Mouse (Mus musculus): ENCODE results near the gene Slc5a5.

Gene Slc5a5

DNA sequence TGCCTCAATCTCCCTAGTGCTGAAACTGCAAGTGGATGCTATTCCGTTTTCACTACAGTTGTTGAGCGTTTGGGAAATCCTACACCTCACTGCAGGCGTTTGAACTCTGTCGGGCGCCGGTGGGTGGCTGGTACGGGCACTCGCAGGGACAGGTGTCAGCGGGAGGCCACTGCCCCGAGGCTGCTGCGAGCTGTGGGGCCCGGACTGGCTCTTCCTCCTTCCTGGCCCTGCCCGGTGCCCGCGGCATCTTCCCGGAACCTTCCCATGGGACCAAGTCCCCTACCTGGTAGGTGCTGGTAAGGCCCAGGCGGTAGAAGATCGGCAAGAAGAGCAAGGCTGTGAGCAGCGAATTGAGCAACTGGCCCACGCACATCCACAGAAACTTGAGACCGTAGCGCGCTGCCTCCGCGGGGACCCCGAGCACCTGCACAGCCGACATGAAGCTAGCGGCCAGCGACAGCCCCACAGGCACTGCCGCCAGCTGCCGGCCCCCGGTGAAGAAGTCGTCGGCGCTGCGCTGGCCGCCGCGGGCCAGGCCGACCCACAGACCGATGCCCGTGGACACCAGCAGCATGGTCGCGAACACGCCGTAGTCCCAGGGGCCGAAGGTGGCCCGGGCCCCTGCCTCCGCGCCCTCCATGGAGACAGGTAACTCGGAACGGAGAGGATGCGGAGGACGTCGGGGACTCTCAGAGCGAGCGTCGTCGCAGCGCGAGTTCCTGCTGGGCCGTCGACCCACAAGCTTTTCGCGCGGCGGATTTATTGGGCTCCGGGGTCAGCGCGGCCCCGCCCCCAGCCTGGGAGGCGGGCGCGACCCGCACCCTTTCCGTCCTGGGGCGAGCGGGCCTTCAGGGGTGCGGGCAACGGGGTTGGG is at the start of gene Slc5a5:
Gene Slc5a5 (minus strand): TSS at position 736 of the 874 bp plus-strand sequence.
- peak in 1 of 2 experiments; percentile 39 for DNase-seq

DNA sequence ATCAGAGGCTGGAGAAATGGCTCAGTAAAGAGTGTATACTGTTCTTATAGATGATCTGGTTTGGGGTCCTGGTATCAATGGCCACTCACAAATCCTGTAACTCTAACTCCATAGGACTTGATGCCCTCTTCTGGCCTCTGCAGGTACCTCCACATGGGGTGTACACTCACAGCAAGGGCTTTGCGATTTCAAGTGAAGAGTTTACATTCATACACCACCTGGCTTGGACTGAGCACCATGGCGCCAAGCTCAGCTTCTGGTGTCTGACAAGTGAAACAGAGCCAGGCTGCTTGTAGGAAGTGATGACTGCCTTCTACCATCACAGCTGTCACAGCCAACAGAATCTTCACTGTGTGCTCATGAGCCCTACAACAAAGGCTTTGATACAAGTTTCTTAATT is 48.9 kb upstream of the Slc5a5 start:
- no peak for DNase-seq

DNA sequence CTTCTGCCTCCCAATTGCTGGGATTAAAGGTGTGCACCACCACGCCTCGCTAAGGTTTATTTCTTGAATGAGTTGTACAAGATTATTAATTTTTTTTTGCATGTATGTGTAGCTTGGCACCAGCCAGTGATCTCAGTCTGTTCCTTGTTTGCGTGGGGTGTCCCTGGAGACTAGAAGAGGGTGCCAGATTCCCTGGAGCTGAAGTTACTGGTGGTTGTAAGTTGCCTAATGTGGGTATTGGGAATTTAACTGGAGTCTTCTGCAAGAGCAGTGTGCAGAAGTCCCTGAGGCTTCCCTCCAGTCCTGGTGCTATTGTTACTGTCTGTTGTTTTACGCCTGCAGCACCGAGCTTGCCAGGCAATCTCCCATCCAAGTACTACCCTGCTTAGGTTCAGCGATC is 44.6 kb upstream of the Slc5a5 start:
- no peak for DNase-seq

DNA sequence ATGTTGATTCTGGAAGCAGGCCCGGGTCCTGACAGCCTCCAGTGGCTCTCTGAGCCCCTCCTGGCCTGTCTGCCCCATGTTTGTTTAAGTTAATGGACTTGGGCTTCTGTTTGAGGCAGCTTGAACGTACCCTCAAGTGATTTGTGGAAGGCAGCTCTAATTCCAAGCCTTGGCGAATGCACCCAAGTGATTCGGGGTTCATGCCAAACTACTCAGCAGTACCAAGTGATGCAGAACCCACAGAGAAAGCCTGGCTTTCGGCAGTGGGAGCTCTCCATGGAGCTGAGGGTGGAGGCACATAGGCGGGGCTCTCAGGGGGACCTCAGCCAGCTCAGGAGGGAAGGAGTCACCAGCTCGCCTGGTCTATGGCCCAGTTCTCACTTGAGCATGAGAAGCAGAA is 42.2 kb upstream of the Slc5a5 start:
- DNase-seq: peak; percentile 26 to 33

DNA sequence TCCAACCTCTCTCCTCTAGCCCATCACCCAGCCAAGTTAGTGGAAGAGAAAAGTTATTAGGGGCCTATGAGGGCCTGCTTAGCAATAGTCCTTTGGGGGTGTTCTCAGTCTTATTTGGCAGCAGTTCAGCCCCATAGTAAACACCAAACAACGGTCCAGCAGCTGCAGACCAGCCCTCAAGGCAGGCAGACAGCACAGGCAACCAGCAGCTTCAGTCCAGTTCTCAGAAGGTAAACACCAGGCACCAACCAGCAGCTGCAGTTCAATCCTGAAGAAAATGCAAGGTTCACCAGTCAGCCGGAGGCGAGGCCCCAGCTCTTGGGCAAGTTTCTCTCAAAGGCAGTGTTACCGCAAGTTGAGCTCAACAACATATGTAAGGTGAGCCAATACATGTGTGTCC is 40.5 kb upstream of the Slc5a5 start:
- no peak for DNase-seq

GRCm38 (mm10) chr8:70931731-70932130 is 39.2 kb upstream of the Slc5a5 start:
- DNase-seq: peak; percentile 39 to 50

GRCm38 (mm10) chr8:70928778-70929322 is 36.3 kb upstream of the Slc5a5 start:
- no peak for DNase-seq

DNA sequence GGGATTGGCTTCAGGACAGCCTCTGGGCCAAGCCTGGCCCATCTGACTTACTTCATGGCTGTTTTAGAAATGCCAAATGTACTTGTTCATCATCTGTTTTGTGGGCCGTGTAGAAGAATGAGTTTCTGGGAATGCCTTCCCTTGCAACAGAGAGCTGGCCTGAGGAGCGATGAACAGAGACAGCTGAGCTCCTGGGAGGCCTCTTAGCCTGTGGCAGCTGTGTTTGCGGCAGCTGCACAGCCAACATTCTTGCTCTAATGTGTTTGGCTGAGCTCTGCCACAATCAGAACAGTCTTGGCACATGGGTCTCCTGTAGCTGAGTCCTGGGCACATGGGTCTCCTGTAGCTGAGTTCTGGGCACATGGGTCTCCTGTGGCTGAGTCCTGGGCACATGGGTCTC is 35.5 kb upstream of the Slc5a5 start:
- no peak for DNase-seq

DNA sequence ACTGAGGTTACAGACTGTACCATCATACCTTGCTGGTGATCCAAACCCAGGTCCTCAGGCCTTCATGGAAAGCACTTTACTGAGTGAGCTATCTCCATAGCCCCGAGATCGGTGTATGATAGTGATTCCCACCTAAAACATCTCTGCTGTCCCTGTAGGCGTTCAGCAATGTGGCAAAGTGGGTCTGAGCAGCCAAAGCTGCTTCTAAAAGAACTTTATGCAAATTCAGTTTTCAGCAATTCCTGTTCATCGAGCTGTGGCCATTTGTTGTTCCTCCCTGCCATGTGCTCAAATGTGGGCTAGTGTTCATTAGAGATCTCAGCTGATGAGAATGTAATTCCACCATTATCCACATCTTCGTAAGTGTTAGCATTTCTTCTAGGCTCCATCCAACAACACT is 33.8 kb upstream of the Slc5a5 start:
- no peak for DNase-seq

GRCm38 (mm10) chr8:70925754-70926153 is 33.2 kb upstream of the Slc5a5 start:
- no peak for DNase-seq

GRCm38 (mm10) chr8:70924151-70924550 is 31.6 kb upstream of the Slc5a5 start:
- no peak for DNase-seq

DNA sequence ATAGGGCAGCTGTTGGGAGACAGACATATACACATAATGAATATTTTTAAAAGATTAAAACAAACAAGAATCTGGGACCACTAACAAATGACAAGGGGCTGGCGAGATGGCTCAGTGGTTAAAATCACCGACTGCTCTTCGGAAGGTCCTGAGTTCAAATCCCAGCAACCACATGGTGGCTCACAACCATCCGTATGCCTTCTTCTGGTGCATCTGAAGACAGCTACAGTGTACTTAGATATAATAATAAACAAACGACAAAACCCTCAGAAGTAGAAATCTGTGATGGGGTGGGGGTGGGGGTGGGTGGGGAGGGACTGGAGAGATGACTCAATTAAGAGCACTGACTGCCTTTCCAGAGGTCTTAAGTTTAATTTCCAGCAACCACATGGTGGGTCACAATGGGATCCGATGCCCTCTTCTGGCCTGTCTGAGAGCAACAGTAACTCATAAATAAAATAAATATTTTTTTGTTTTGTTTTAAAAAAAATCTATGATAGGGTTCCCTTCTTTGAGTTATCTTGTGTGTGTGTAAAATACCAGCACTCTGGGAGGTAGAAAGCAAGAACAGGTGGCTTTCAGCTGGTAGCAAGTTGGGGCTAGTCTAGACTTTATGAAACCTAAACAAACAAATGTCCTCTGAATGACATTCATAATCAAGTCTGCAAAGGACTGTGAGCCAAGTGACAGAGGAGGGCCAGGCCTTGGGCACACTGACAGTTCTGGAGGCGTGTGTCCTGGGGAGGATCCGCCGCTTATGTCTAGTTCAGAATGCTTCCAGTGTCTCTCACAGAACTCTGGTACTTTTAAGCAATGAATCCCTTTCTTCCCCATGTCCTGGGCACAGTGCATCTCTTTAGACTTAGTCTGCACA is 27.7 kb upstream of the Slc5a5 start:
- DNase-seq: peak in 1 of 2 experiments; percentile 19

GRCm38 (mm10) chr8:70914704-70915103 is 22.1 kb upstream of the Slc5a5 start:
- DNase-seq: no peak

GRCm38 (mm10) chr8:70913523-70913922 is 21.0 kb upstream of the Slc5a5 start:
- DNase-seq: peak in 1 of 2 experiments; percentile 21

DNA sequence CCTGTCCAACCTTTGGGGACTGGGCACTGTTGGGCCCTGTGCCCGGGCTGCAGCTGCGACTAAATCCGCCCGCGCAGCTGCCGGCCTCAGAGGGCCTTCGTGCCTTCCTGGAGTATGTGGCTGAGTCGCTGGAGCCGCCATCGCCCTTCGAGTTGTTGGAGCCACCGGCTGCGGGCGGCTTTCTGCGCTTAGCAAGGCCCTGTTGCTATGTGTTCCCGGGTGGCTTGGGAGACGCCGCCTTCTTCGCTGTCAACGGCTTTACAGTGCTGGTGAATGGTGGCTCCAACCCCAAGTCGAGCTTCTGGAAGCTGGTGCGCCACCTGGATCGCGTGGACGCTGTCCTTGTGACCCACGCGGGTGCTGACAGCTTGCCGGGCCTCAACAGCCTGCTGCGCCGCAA is 20.4 kb upstream of the Slc5a5 start:
- no peak for DNase-seq

GRCm38 (mm10) chr8:70911596-70911995 is 19.0 kb upstream of the Slc5a5 start:
- peak in 1 of 2 experiments; percentile 41 for DNase-seq

- no peak for DNase-seq
These were observed 15.0 kb upstream of the Slc5a5 start for GRCm38 (mm10) chr8:70907518-70907917.

DNA sequence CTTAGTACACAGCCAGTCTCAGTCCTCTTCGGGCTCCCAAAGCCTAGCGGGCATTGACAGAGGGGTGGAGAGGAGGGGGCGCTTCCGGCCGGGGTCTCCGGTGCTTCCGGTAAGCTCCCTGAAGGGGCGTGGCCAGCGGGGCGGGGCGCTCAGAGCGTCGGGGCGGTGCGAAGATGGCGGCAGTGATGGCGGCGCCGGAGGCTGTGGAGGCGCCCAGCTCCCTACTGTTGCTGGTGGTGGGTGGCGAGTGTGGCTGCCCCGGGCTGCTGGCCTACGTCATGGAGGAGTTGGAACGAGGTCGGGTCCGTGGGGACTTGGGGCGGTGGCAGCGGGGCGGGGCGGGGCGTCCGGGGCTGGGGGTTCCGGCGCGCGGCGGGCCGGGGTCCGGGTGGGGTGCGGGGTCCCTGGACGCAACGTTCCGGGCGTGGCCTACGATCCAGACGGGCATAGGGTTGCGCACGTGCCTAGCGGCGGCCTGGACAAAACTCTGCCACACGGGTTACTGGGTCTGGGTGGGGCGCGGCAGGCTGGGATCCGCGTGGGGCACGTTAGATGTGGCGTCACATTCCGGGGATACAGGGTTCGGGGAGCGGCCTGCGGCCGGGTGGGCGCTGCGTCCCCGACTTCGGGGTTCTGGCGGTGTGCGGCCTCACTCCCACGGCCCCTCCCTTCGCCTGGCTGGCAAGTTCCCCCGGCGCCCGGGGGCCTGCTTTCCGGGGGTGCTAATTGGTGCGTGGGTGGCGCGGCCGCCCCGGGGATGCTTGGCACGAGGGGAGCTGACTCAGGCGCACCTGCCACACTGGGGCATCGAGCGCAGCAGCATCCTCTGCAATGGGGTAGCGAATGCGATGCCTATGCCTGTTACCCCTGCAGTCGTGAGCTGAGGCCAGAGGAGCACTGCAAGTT is 13.5 kb upstream of the Slc5a5 start, which contains the start of gene Map1s:
Gene Map1s (plus strand): TSS at position 102 of the 906 bp plus-strand sequence.
- peak; percentile 97 to 98 for DNase-seq

DNA sequence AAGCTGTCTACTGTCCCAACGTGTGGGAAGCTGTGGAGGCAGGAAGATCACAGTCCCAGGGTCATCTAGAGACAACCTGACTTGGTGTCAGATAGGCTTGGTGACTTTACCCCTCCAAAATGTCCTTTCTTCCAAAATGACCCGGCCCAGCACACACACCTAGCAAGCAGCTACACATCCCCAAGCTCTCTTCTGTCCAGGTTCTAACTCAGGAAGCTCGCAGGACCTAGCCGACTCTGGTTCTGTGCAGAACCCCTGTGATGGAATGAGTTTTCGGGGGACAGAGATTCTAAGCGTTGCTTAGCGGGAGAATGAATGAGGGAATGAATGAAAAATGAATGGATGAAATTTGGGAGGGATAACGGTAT is 12.9 kb upstream of the Slc5a5 start:
- DNase-seq: no peak

- no peak for DNase-seq
These were observed 12.0 kb upstream of the Slc5a5 start for GRCm38 (mm10) chr8:70904532-70904931.

GRCm38 (mm10) chr8:70903582-70903981 is 11.0 kb upstream of the Slc5a5 start:
- no peak for DNase-seq

- DNase-seq: peak in 1 of 2 experiments; percentile 26
These were observed 10.6 kb upstream of the Slc5a5 start for GRCm38 (mm10) chr8:70903112-70903511.

Measured in cerebellum, postnatal 10 days (tissue).